Mouse (Mus musculus) lung, embryonic 14.5 days (tissue): ENCODE measurements around the gene Ccdc14. TPM values are rescaled to one million over a fixed set of nuclear protein-coding genes. Genes with fewer than 3 reads are reported as not detected.
A peak's percentile ranks its signal among the peaks of the same experiment; 100 is the strongest.
"Not testable (repeated sequence)": the region's sequence is repeated elsewhere in the genome, so short reads cannot be mapped to it uniquely, and the experiment has no call there.

ENCODE experiments used
- ATAC-seq: fragments of 200-750 bp; cut with Nextera tagmentation; 2 replicates; pipeline ENCODE4 v1.8.0; 2017; ENCODE audit warnings: mild to moderate bottlenecking, moderate TSS enrichment, moderate library complexity; ENCODE audit not compliant: insufficient read depth
- DNase-seq: peaks from one replicate; pipeline ENCODE4 v3.0.0-alpha.2; 2015
- H3K27ac ChIP-seq: fragments of 300-500 bp; sonication (generic); 2 replicates; pipeline ENCODE4 v1.5.1; 2014; ENCODE audit warnings: low read depth, mild to moderate bottlenecking, moderate library complexity
- H3K27me3 ChIP-seq: fragments of 300-500 bp; sonication (generic); 2 replicates; pipeline ENCODE4 v1.6.1; 2014; ENCODE audit warnings: low read length, control low read depth; ENCODE audit not compliant: insufficient read depth
- H3K36me3 ChIP-seq: fragments of 300-500 bp; sonication (generic); 2 replicates; pipeline ENCODE4 v1.6.1; 2014; ENCODE audit warnings: control low read depth; ENCODE audit not compliant: insufficient read depth
- H3K4me1 ChIP-seq: fragments of 300-500 bp; sonication (generic); 2 replicates; pipeline ENCODE4 v1.6.1; 2014; ENCODE audit warnings: antibody characterized with exemption, control low read depth; ENCODE audit not compliant: insufficient read depth
- H3K4me2 ChIP-seq: fragments of 300-500 bp; sonication (generic); 2 replicates; pipeline ENCODE4 v1.6.1; 2014; ENCODE audit warnings: mild to moderate bottlenecking
- H3K4me3 ChIP-seq: fragments of 300-500 bp; sonication (generic); 2 replicates; pipeline ENCODE4 v1.5.1; 2014; ENCODE audit warnings: low read depth, low read length
- H3K9ac ChIP-seq: fragments of 300-500 bp; sonication (generic); 2 replicates; pipeline ENCODE4 v1.6.1; 2014
- H3K9me3 ChIP-seq: fragments of 300-500 bp; sonication (generic); 2 replicates; pipeline ENCODE4 v1.6.1; 2016; ENCODE audit warnings: low read depth, low read length, control low read depth
- CTCF ChIP-seq: IDR thresholded peaks from 2 replicates; pipeline ENCODE4 v1.5.1; 2016; ENCODE audit warnings: antibody characterized with exemption, low read depth
- WGBS: fragments of 180-500 bp; shearing (Covaris S2); extraction: QIAGEN DNeasy Blood & Tissue Kit; methylation state at CpG from one replicate; pipeline ENCODE4 v1.1.7; 2014; 5-methylcytosine and 5-hydroxymethylcytosine counted together
- polyA plus RNA-seq: library from polyadenylated mRNA; unstranded; fragments of >200 nt; fragmentation: Nextera tagmentation; extraction: Ambion mirVana; gene quantifications from 2 replicates; pipeline ENCODE4 v1.2.1, GENCODE M21; 2014

Ccdc14 gene
- polyA plus RNA-seq = 10.0 and 10.1 TPM in 2 replicates

DNA sequence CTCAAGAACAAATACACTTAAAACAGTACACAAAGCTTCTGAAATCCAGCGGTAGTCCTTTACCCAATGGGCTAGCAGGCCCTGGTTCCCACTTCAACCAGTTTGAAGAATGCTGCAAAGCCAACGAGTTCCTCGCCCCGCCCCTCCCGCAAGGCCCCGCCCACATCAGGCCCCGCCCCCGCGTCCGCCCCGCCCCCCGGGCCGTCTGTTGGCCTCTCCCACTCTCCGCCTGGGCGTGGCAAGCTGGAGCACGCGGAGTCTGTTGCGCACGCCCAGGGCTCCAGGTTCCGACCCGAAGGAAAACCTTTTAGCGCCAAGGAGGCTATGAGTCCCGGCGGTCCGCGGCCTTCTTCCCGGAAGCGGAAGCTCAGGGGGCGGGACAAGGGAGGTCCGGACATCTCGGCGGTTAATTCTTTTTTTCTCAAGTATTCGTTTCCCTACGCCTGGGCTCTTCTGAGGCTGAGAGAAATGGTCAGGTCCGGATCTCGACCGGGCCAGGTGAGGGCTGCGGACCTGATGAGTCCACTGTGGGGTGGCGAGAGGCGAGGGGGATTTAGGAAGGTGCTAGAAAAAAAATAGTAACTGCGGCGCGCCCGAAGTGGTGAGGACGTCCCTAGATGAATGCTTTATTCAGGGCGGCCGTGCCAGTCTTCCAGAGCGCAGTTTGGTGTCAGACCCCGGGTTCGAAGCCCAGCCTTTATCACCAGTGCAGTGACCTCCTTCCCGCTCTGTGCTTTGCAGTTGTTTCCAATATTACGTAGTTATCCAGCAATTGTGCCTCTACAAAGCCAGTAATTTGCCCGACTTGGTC, at the start of gene Ccdc14:
Gene Ccdc14, plus strand, starts transcription at position 283 of the 811 bp plus-strand sequence.
- Histone ChIP-seq H3K4me3 (peak within 1 kb of the TSS; percentile 72), H3K9ac (peak within 1 kb of the TSS; percentile 77), H3K36me3 (no peaks in the 10 kb centered on the region), H3K4me2 (peak within 1 kb of the TSS; percentile 92), H3K9me3 (no peaks in the 10 kb centered on the region), H3K27me3 (no peaks in the 10 kb centered on the region), H3K27ac (peak within 1 kb of the TSS; percentile 90), H3K4me1 (peaks cover 7% of the 10 kb centered on the region; the same call in 1 of the 2 replicates)
- DNase-seq (peak; percentile 97), ATAC-seq (peak; percentile 96)
- no peak for TF ChIP-seq CTCF
- WGBS = under 1% methylated on average over 53 of the region's 53 CpGs

DNA sequence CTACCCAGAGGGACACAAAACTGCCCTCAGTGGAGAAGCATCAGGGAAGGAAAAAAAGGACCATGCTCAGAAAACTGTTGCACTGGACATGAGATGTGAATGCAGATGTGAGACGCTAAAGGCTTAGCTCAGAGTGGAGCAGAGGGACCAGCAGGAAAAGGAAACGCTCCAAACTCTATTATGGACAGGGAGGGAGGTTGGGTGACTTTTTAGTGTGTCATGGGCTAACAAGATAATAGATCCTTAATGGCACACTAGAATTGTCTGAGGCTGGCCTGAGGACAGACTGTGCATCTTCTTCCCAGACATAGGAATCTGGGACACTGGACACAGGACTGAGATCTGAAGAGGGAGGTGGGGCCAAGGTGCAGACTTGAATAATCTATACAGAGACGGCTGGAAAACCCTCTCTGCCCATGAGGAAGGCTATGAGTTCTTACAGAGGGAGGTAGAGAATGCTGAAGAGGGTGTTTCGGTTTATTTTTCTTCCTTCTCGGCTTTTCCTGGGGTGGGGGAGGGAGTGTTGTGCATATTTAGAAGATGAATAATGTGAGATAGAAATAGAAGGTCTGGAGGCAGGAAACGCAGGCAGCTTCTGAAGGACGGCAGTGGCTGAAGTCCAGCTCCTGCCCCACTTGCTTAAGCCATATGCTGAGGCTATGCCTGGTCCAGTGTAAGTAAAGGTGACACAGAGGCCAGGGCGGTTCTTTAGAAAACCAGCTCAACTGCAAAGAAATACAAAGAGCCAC, 46.7 kb upstream of the Ccdc14 start:
- ATAC-seq = peak; percentile 96
- no peak for TF ChIP-seq CTCF
- Histone ChIP-seq H3K27ac (peak overlapping the region; percentile 88), H3K27me3 (no peaks in the 10 kb centered on the region), H3K4me1 (peaks cover 11% of the 10 kb centered on the region; the same call in 1 of the 2 replicates), H3K9me3 (no peaks in the 10 kb centered on the region), H3K4me2 (peak overlapping the region; percentile 40), H3K9ac (no peak overlapping the region), H3K4me3 (no peak overlapping the region), H3K36me3 (no peaks in the 10 kb centered on the region)
- 13% methylated on average over 8 of the region's 8 CpGs for WGBS
- DNase-seq = peak; percentile 91

- H3K4me2 ChIP-seq = no peak within 1 kb of the TSS
- no peaks in the 10 kb centered on the region for H3K27me3 ChIP-seq
- no peaks in the 10 kb centered on the region for H3K36me3 ChIP-seq
- no peaks in the 10 kb centered on the region for H3K9me3 ChIP-seq
- H3K4me3 ChIP-seq = no peak within 1 kb of the TSS
- TF ChIP-seq CTCF = no peak
- DNase-seq (no peak), ATAC-seq (no peak)
- 0 out of 2 replicates have a peak, but pooled peaks cover 2% of the 10 kb centered on the region for H3K4me1 ChIP-seq
- H3K27ac ChIP-seq = no peak within 1 kb of the TSS
- H3K9ac ChIP-seq = no peak within 1 kb of the TSS
- WGBS = 43% methylated on average over 7 of the region's 7 CpGs
These were observed 40.8 kb upstream of the Ccdc14 start, which contains the start of gene Ropn1 for GRCm38 (mm10) chr16:34649621-34650020. Ropn1 (plus strand) TSS chr16:34649921.

- Histone ChIP-seq H3K27me3 (no peaks in the 10 kb centered on the region), H3K4me3 (no peak overlapping the region), H3K4me1 (no peaks in the 10 kb centered on the region), H3K9me3 (no peaks in the 10 kb centered on the region), H3K27ac (no peak overlapping the region), H3K9ac (no peak overlapping the region), H3K36me3 (no peaks in the 10 kb centered on the region), H3K4me2 (no peak overlapping the region)
- WGBS = 84% methylated on average over 5 of the region's 5 CpGs
- no peak for TF ChIP-seq CTCF
- no peak for ATAC-seq
- DNase-seq = no peak
These were observed 37.4 kb upstream of the Ccdc14 start for GRCm38 (mm10) chr16:34653023-34653422.

DNA sequence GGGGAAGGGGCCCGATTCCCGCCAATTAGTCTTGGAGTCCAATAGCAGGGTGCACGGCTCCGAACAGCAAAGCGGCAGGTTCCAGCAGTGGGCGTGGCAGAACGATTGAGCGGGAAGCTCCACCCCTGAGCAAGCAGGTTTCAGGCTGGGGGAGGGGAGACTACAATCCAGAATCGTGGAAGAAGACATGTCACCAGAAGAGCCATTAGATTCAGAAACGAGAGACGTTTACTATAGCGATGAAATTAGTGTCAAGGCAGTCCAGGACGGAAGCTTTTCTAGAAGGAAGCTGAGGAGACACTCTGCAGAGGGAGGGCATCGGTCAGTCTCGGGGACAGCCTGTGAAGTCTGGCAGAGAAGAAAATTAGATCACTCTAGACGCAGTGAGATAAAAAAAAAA, 32.9 kb upstream of the Ccdc14 start:
- 0 out of 2 replicates have a peak overlapping the region, but pooled peaks have one; percentile 23 for H3K9ac ChIP-seq
- peak overlapping the region; percentile 65 for H3K4me2 ChIP-seq
- H3K36me3 ChIP-seq, H3K27me3 ChIP-seq, H3K4me1 ChIP-seq, H3K27ac ChIP-seq, H3K9me3 ChIP-seq: not testable (repeated sequence)
- ATAC-seq (peak; percentile 70), DNase-seq (peak; percentile 50)
- 3% methylated on average over 16 of the region's 16 CpGs for whole genome bisulfite sequencing
- H3K4me3 ChIP-seq = peak overlapping the region; percentile 32

GRCm38 (mm10) chr16:34657983-34658382, 32.4 kb upstream of the Ccdc14 start:
- TF ChIP-seq CTCF = no peak

DNA sequence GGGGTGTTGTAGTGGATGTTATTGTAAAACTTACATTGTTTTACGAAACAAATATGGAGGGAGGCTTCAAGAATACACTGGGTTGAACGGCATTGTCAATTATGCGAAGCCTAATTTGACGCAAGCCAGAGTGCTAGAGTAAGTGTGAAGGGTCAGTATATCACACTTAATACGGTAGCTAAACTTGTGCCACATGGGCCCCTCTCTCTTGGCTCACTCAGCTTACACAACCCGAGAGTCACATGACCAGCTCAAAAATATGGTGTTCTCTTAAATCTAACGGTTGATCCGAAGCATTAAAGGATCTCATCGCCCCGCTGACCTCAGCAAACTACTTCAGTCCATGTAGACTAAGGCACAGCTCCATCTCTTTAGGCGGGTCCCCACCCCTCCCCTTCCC, 32.0 kb upstream of the Ccdc14 start:
- Histone ChIP-seq H3K27ac (no peak overlapping the region), H3K9me3 (no peaks in the 10 kb centered on the region), H3K4me2 (peak overlapping the region; percentile 65), H3K4me3 (peak overlapping the region; percentile 32; the same call in 1 of the 2 replicates), H3K9ac (no peak overlapping the region), H3K4me1 (no peaks in the 10 kb centered on the region), H3K27me3 (no peaks in the 10 kb centered on the region), H3K36me3 (no peaks in the 10 kb centered on the region)
- ATAC-seq (peak; percentile 76), DNase-seq (peak; percentile 67)
- TF ChIP-seq CTCF = no peak
- WGBS = 40% methylated on average over 11 of the region's 11 CpGs

More at GRCm38 (mm10) chr16:34657983-34658382, 32.4 kb upstream of the Ccdc14 start:
- Histone ChIP-seq H3K4me2 (peak overlapping the region; percentile 65), H3K27ac (no peak overlapping the region), H3K9me3 (no peaks in the 10 kb centered on the region), H3K4me1 (no peaks in the 10 kb centered on the region), H3K4me3 (peak overlapping the region; percentile 32), H3K27me3 (no peaks in the 10 kb centered on the region), H3K36me3 (no peaks in the 10 kb centered on the region), H3K9ac (0 out of 2 replicates have a peak overlapping the region, but pooled peaks have one; percentile 23)
- no peak for DNase-seq
- peak; percentile 8; the same call in 1 of the 2 replicates for ATAC-seq
- WGBS = 26% methylated on average over 5 of the region's 5 CpGs
